Mouse (Mus musculus) myocyte (in vitro differentiated cells): ENCODE data around the gene Slc38a3. TPM values are rescaled to one million over a fixed set of nuclear protein-coding genes. Genes with fewer than 3 reads are reported as not detected.
A peak's percentile ranks its signal among the peaks of the same experiment; 100 is the strongest.

ENCODE experiments used
- H3K27me3 ChIP-seq: one replicate; pipeline ENCODE4 v1.6.1; 2011; ENCODE audit not compliant: control insufficient read depth, insufficient read depth, insufficient read length
- H3K36me3 ChIP-seq: one replicate; pipeline ENCODE4 v1.6.1; 2011; ENCODE audit not compliant: control insufficient read depth, insufficient read depth
- H3K4me2 ChIP-seq: one replicate; pipeline ENCODE4 v1.6.1; 2011; ENCODE audit warnings: low read depth, control low read depth
- H3K4me3 ChIP-seq: one replicate; pipeline ENCODE4 v1.5.1; 2011; ENCODE audit warnings: mild to moderate bottlenecking, control low read depth, moderate library complexity
- H3K79me2 ChIP-seq: one replicate; pipeline ENCODE4 v1.6.1; 2011; ENCODE audit not compliant: control insufficient read depth, insufficient read depth
- H3ac ChIP-seq: one replicate; pipeline ENCODE4 v1.6.1; 2011; ENCODE audit not compliant: control insufficient read depth, insufficient read length
- CEBPB ChIP-seq: IDR thresholded peaks from 2 replicates; pipeline ENCODE4 v1.6.1; 2011; ENCODE audit warnings: mild to moderate bottlenecking, moderate library complexity; ENCODE audit not compliant: poor library complexity, insufficient read depth, severe bottlenecking
- E2F4 ChIP-seq: IDR thresholded peaks from one replicate; pipeline ENCODE4 v1.6.1; 2011; ENCODE audit warnings: mild to moderate bottlenecking, control low read depth, moderate library complexity; ENCODE audit not compliant: insufficient read depth
- MAX ChIP-seq: IDR thresholded peaks from one replicate; pipeline ENCODE4 v1.6.1; 2011; ENCODE audit warnings: low read depth, mild to moderate bottlenecking, control low read depth
- MYOD1 ChIP-seq, 3 experiments: IDR thresholded peaks; one replicate each; pipeline ENCODE4 v1.6.1; 2011; ENCODE audit warnings: control low read depth in 2 of 3, low read depth in 2 of 3, mild to moderate bottlenecking in 2 of 3, moderate library complexity in 1 of 3; ENCODE audit not compliant: insufficient read length in 2 of 3, control insufficient read depth in 1 of 3
- MYOG ChIP-seq, 3 experiments: IDR thresholded peaks; one replicate each; pipeline ENCODE4 v1.6.1; 2011; ENCODE audit warnings: control low read depth in 2 of 3, low read depth in 2 of 3, mild to moderate bottlenecking in 2 of 3; ENCODE audit not compliant: insufficient read length in 2 of 3, control insufficient read depth in 1 of 3, insufficient read depth in 1 of 3
- POLR2A ChIP-seq: IDR thresholded peaks from one replicate; pipeline ENCODE4 v1.6.1; 2011; ENCODE audit warnings: low read depth, mild to moderate bottlenecking, control low read depth, moderate library complexity; ENCODE audit not compliant: insufficient read length
- POLR2AphosphoS2 ChIP-seq: IDR thresholded peaks from one replicate; pipeline ENCODE4 v1.6.1; 2011; ENCODE audit warnings: low read depth, control low read depth; ENCODE audit not compliant: insufficient read length
- REST ChIP-seq: IDR thresholded peaks from one replicate; pipeline ENCODE4 v1.6.1; 2011; ENCODE audit warnings: mild to moderate bottlenecking, control low read depth, moderate library complexity; ENCODE audit not compliant: insufficient read depth, insufficient read length
- SRF ChIP-seq: IDR thresholded peaks from one replicate; pipeline ENCODE4 v1.6.1; 2011; ENCODE audit warnings: low read depth; ENCODE audit not compliant: control insufficient read depth, insufficient read length
- TCF12 ChIP-seq: IDR thresholded peaks from one replicate; pipeline ENCODE4 v1.6.1; 2011; ENCODE audit warnings: mild to moderate bottlenecking, control low read depth; ENCODE audit not compliant: poor library complexity, insufficient read depth, severe bottlenecking
- TCF3 ChIP-seq: IDR thresholded peaks from one replicate; pipeline ENCODE4 v1.6.1; 2011; ENCODE audit warnings: low read depth, control low read depth; ENCODE audit not compliant: insufficient read length
- USF1 ChIP-seq: IDR thresholded peaks from one replicate; pipeline ENCODE4 v1.6.1; 2011; ENCODE audit warnings: low read depth, mild to moderate bottlenecking, control low read depth, moderate library complexity
- polyA plus RNA-seq: library from polyadenylated mRNA; unstranded; fragments of >200 nt; fragmentation: generic; extraction: Trizol; gene quantifications from one replicate; pipeline ENCODE4 v1.2.1, GENCODE M21; 2012; ENCODE audit warnings: missing spikeins

The Slc38a3 gene
- polyA plus RNA-seq, 1 experiment, result 0.06 TPM

- Histone ChIP-seq H3K4me3 (no peak overlapping the region), H3ac (no peak overlapping the region), H3K79me2 (peaks cover 67% of the 10 kb centered on the region), H3K36me3 (peaks cover 7% of the 10 kb centered on the region), H3K4me2 (peak overlapping the region; percentile 80), H3K27me3 (no peaks in the 10 kb centered on the region)
- TF ChIP-seq USF1 (no peak), MAX (no peak), TCF12 (no peak), MYOD1 (IDR thresholded peaks at IDR 0.05; ENCODE audit: control insufficient read depth in 1 of 3, insufficient read length in 2 of 3, low read depth in 2 of 3) (no peak), SRF (no peak), E2F4 (no peak), TCF3 (no peak)
Observed at GRCm38 (mm10) chr9:107624539-107624938, 44.8 kb downstream of the Slc38a3 start.

GRCm38 (mm10) chr9:107620954-107621353 lies 48.4 kb downstream of the Slc38a3 start:
- TF ChIP-seq TCF12 (no peak), E2F4 (no peak), TCF3 (no peak)
- Histone ChIP-seq H3ac (no peak overlapping the region), H3K79me2 (peaks cover 39% of the 10 kb centered on the region), H3K4me2 (no peak overlapping the region), H3K4me3 (no peak overlapping the region), H3K27me3 (no peaks in the 10 kb centered on the region), H3K36me3 (peaks cover 16% of the 10 kb centered on the region)

- peaks cover 28% of the 10 kb centered on the region for H3K36me3 ChIP-seq
- no peak overlapping the region for H3K4me2 ChIP-seq
- TF ChIP-seq REST (no peak), MYOG (IDR thresholded peaks at IDR 0.05; ENCODE audit: control insufficient read depth in 1 of 3, insufficient read depth in 1 of 3, insufficient read length in 2 of 3, low read depth in 2 of 3) (peak in 1 of 3 experiments; percentile 2)
- H3ac ChIP-seq, result no peak overlapping the region
- no peaks in the 10 kb centered on the region for H3K27me3 ChIP-seq
- H3K4me3 ChIP-seq, result no peak overlapping the region
- H3K79me2 ChIP-seq, result peaks cover 26% of the 10 kb centered on the region
Observed at GRCm38 (mm10) chr9:107619546-107619879, 49.8 kb downstream of the Slc38a3 start.

- peak overlapping the region; percentile 15 for H3K4me2 ChIP-seq
- peaks cover 29% of the 10 kb centered on the region for H3K36me3 ChIP-seq
- peaks cover 20% of the 10 kb centered on the region for H3K79me2 ChIP-seq
- no peaks in the 10 kb centered on the region for H3K27me3 ChIP-seq
- no peak overlapping the region for H3ac ChIP-seq
- TF ChIP-seq SRF (no peak), USF1 (peak; percentile 39)
- no peak overlapping the region for H3K4me3 ChIP-seq
Observed at GRCm38 (mm10) chr9:107618778-107619545, 50.4 kb downstream of the Slc38a3 start.

- H3K79me2 ChIP-seq, result peaks cover 11% of the 10 kb centered on the region
- no peaks in the 10 kb centered on the region for H3K27me3 ChIP-seq
- H3K4me3 ChIP-seq, result no peak overlapping the region
- no peak overlapping the region for H3ac ChIP-seq
- peaks cover 23% of the 10 kb centered on the region for H3K36me3 ChIP-seq
- H3K4me2 ChIP-seq, result no peak overlapping the region
- TF ChIP-seq REST, result no peak
- TF ChIP-seq E2F4, result no peak
- TF ChIP-seq USF1, result no peak
- no peak for TF ChIP-seq POLR2A
- TF ChIP-seq TCF3, result no peak
- TF ChIP-seq SRF, result no peak
- no peak for TF ChIP-seq MAX
- TF ChIP-seq POLR2AphosphoS2, result no peak
- TF ChIP-seq TCF12, result no peak
- no peak for TF ChIP-seq MYOG (IDR thresholded peaks at IDR 0.05; ENCODE audit: control insufficient read depth in 1 of 3, insufficient read depth in 1 of 3, insufficient read length in 2 of 3, low read depth in 2 of 3)
- no peak for TF ChIP-seq MYOD1 (IDR thresholded peaks at IDR 0.05; ENCODE audit: control insufficient read depth in 1 of 3, insufficient read length in 2 of 3, low read depth in 2 of 3)
- no peak for TF ChIP-seq CEBPB
Observed at GRCm38 (mm10) chr9:107618098-107618497, 51.2 kb downstream of the Slc38a3 start.

GRCm38 (mm10) chr9:107617461-107617860 lies 51.9 kb downstream of the Slc38a3 start:
- TF ChIP-seq TCF3 (no peak), REST (no peak), USF1 (no peak), E2F4 (no peak), POLR2A (no peak), POLR2AphosphoS2 (no peak), MYOG (IDR thresholded peaks at IDR 0.05; ENCODE audit: control insufficient read depth in 1 of 3, insufficient read depth in 1 of 3, insufficient read length in 2 of 3, low read depth in 2 of 3) (no peak), CEBPB (no peak), TCF12 (no peak)

More at GRCm38 (mm10) chr9:107617461-107617860, 51.9 kb downstream of the Slc38a3 start:
- Histone ChIP-seq H3K4me3 (no peak overlapping the region), H3ac (no peak overlapping the region), H3K27me3 (no peaks in the 10 kb centered on the region), H3K4me2 (no peak overlapping the region), H3K79me2 (peaks cover 5% of the 10 kb centered on the region), H3K36me3 (peaks cover 22% of the 10 kb centered on the region)
